Mouse (Mus musculus) heart, embryonic 11.5 days (tissue): ENCODE measurements around the gene Bean1. TPM values are rescaled to one million over a fixed set of nuclear protein-coding genes. Genes with fewer than 3 reads are reported as not detected.
"Not testable (repeated sequence)": the region's sequence is repeated elsewhere in the genome, so short reads cannot be mapped to it uniquely, and the experiment has no call there.

Source experiments
- ATAC-seq: fragments of 200-750 bp; cut with Nextera tagmentation; replicated peaks from 2 replicates; pipeline ENCODE4 v1.8.0; 2017; ENCODE audit warnings: moderate library complexity; ENCODE audit not compliant: insufficient number of reproducible peaks, low FRiP score, low TSS enrichment
- H3K27ac ChIP-seq: fragments of 300-500 bp; sonication (generic); 2 replicates; pipeline ENCODE4 v1.5.1; 2014; ENCODE audit warnings: mild to moderate bottlenecking, low read depth, low read length
- H3K27me3 ChIP-seq: fragments of 300-500 bp; sonication (generic); 2 replicates; pipeline ENCODE4 v1.6.1; 2014; ENCODE audit warnings: mild to moderate bottlenecking, low read length, mixed read lengths; ENCODE audit not compliant: control insufficient read depth, insufficient read depth
- H3K36me3 ChIP-seq: fragments of 300-500 bp; sonication (generic); 2 replicates; pipeline ENCODE4 v1.6.1; 2014; ENCODE audit warnings: mild to moderate bottlenecking, low read length, moderate library complexity, mixed read lengths; ENCODE audit not compliant: control insufficient read depth, insufficient read depth
- H3K4me1 ChIP-seq: fragments of 300-500 bp; sonication (generic); 2 replicates; pipeline ENCODE4 v1.6.1; 2014; ENCODE audit warnings: low read length; ENCODE audit not compliant: control insufficient read depth, insufficient read depth
- H3K4me2 ChIP-seq: fragments of 300-500 bp; sonication (generic); 2 replicates; pipeline ENCODE4 v1.6.1; 2014; ENCODE audit warnings: mild to moderate bottlenecking, moderate library complexity
- H3K4me3 ChIP-seq: fragments of 300-500 bp; sonication (generic); 2 replicates; pipeline ENCODE4 v1.5.1; 2014; ENCODE audit warnings: low read depth, low read length
- H3K9ac ChIP-seq: fragments of 300-500 bp; sonication (generic); 2 replicates; pipeline ENCODE4 v1.6.1; 2014; ENCODE audit warnings: mild to moderate bottlenecking, low read depth, low read length, moderate library complexity
- H3K9me3 ChIP-seq: fragments of 300-500 bp; sonication (generic); replicated peaks from 2 replicates; pipeline ENCODE4 v1.6.1; 2016; ENCODE audit warnings: low read length; ENCODE audit not compliant: control insufficient read depth
- WGBS: fragments of 180-500 bp; shearing (Covaris S2); extraction: QIAGEN DNeasy Blood & Tissue Kit; methylation state at CpG from one replicate; pipeline ENCODE4 v1.1.7; 2014; ENCODE audit not compliant: insufficient replicate concordance; 5-methylcytosine and 5-hydroxymethylcytosine counted together
- polyA plus RNA-seq: library from polyadenylated mRNA; unstranded; fragments of >200 nt; fragmentation: Nextera tagmentation; extraction: Ambion mirVana; gene quantifications from 2 replicates; pipeline ENCODE4 v1.2.1, GENCODE M21; 2014

Gene Bean1
- polyA plus RNA-seq, 1 experiment from 2014 or later, result 0.16 TPM

DNA sequence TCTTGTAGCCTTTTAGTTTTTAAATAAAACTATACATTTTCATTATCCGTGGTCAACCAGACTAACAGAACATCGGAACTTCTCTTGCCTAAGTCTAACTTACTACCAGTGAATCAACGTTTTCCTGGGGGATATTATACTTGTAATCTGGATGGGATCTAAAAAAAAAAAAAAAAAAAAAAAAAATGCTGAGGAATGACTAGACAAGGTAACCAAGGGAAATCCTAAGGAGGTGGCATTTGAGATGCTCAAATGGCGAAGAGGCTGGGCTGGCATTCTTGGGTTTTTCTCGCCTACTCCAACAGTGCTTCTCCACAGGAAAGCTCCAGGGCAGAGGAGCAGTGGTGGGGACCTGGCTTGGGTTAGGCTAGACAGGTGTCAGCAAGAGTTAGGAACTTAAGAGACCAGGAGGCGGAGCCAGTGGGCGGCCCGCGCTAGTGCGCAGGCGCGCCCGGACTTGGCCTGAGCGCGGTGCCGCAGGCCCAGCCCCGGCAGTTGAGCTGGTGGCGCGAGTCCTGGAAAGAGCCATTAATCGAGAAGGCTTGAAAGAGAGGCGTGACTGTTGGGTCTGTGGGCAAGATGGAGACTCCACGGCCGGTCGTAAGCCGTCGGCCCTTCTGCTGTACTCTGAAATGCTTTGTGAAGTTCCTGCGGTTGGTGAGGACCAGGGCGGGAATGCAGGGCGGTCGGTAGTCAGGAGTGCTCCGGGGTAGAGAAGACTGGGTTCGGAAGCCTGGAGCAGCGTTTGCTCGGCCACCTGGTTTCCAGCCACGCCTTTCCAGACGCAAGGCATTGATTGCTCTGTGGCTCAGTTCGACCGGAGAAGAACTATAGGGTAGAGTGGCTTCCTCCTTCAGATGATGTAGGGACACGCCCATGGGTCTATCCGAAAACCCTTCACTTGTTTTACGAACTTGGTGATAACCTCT, 80.5 kb downstream of the Bean1 start, which contains the start of gene Cklf:
TSS of gene Cklf (plus strand) at position 423 of the 929 bp plus-strand sequence.
- Histone ChIP-seq H3K27me3 (no peaks in the 10 kb centered on the region), H3K27ac (peak within 1 kb of the TSS; percentile 71; the same call in 1 of the 2 replicates), H3K4me1 (0 out of 2 replicates have a peak, but pooled peaks cover 7% of the 10 kb centered on the region), H3K4me3 (peak within 1 kb of the TSS; percentile 65), H3K4me2 (peak within 1 kb of the TSS; percentile 72), H3K36me3 (no peaks in the 10 kb centered on the region), H3K9ac (peak within 1 kb of the TSS; percentile 78), H3K9me3 (no peaks in the 10 kb centered on the region)
- WGBS, result 3% methylated on average over 41 of the region's 41 CpGs
- ATAC-seq, result peak; percentile 89

DNA sequence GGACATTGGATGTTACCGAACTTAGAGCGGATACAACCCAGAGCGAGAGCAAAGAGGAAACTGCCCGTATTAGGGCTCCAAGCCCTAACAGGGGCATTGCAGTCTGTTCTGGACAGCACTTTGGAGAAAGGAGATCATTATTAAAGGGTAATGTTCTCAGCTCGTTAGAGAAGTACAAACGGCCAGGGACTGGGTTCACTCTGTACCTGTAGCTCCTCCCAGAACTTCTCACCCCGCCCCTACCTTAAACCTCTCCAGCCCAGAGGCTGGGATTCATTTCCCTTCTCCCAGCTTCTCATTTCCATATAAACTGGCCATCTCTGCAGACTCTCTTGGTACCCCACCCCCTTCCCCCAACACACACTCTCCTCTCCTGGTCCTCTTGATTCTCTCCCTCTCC, 81.2 kb downstream of the Bean1 start:
- WGBS, result 1% methylated on average over 7 of the region's 7 CpGs
- peak overlapping the region; percentile 72 for H3K4me2 ChIP-seq
- H3K4me1 ChIP-seq, result 0 out of 2 replicates have a peak, but pooled peaks cover 7% of the 10 kb centered on the region
- H3K36me3 ChIP-seq, result no peaks in the 10 kb centered on the region
- no peaks in the 10 kb centered on the region for H3K9me3 ChIP-seq
- H3K27ac ChIP-seq, result no peak overlapping the region
- peak overlapping the region; percentile 65 for H3K4me3 ChIP-seq
- H3K9ac ChIP-seq, result peak overlapping the region; percentile 78
- no peaks in the 10 kb centered on the region for H3K27me3 ChIP-seq
- peak; percentile 35 for ATAC-seq

DNA sequence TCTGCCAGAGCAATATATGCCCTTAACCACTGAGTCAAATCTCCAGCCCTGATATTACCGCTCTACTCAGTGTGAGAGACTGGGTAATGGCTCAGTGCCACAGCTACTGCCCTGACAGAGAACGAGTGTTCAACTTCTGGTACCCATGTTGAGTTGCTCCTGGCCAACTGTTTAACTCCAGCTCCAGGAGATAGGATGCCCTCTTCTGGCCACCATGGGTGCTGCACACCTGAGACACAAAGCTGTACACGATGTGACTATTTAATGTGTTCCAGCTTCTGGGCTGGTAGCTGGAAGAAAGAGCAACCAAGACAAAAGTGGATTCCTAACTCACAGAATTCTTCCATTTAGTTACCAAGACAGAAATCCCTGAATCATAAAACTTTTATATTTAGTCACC, 82.8 kb downstream of the Bean1 start:
- no peak overlapping the region for H3K4me2 ChIP-seq
- peaks cover 2% of the 10 kb centered on the region; the same call in 1 of the 2 replicates for H3K36me3 ChIP-seq
- no peaks in the 10 kb centered on the region for H3K27me3 ChIP-seq
- H3K4me3 ChIP-seq, result no peak overlapping the region
- H3K4me1 ChIP-seq, result 0 out of 2 replicates have a peak, but pooled peaks cover 2% of the 10 kb centered on the region
- WGBS, result 90% methylated on average over 3 of the region's 3 CpGs
- no peak overlapping the region for H3K9ac ChIP-seq
- no peaks in the 10 kb centered on the region for H3K9me3 ChIP-seq
- no peak for ATAC-seq
- H3K27ac ChIP-seq, result no peak overlapping the region

DNA sequence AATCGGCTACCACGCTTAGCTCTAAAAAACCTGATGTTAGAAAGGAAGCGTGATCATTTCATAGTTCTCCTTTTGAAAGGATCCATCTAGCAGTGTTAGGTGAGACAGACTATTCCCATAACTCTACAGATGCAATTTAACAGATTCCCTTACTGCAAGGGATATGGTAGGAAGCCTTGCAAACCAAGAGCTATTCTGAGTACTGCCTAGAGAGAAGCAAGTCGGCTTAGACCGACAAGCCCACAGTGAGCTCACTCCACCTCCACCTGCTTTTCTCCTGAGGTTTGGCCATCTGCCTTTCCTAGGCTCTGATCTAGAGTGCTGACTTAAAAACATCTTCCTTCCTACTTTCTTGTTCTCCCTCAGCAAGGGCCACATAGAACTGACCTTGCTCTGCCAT, 91.6 kb downstream of the Bean1 start:
- not testable (repeated sequence) for H3K27ac ChIP-seq, H3K9me3 ChIP-seq, H3K36me3 ChIP-seq, H3K27me3 ChIP-seq, H3K4me2 ChIP-seq, ATAC-seq, H3K9ac ChIP-seq, H3K4me1 ChIP-seq, H3K4me3 ChIP-seq
- 94% methylated on average over 5 of the region's 5 CpGs for WGBS

DNA sequence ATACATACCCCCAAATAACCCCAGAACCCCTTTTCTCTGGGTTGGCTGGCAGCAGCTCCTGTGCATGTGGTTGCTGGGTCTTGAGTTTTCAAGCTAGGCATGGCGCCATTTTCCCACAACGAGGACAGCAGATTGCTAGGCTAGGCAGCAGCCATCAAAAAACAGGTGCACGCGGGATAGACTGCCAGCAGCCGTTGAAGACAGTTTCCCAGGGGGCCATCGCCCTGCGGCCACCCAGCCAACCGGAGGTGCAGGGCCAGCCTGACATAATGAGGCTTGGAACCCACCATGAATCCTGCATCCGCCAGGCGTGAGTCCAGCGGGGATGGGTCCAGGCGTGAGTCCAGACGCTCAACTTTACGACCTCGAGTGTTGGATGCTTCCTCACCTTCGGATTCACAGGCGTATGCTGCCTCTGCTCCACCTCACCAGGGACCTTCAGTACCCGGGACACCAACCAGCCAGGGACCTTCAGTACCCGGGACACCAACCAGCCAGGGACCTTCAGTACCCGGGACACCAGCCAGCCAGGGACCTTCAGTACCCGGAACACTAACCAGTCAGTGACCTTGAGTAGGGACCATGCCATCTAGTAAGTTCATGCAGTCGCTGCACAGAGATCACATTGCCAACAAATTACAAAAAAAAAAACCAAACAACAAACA, 94.2 kb downstream of the Bean1 start:
- not testable (repeated sequence) for H3K4me2 ChIP-seq, ATAC-seq
- WGBS, result 91% methylated on average over 22 of the region's 22 CpGs

DNA sequence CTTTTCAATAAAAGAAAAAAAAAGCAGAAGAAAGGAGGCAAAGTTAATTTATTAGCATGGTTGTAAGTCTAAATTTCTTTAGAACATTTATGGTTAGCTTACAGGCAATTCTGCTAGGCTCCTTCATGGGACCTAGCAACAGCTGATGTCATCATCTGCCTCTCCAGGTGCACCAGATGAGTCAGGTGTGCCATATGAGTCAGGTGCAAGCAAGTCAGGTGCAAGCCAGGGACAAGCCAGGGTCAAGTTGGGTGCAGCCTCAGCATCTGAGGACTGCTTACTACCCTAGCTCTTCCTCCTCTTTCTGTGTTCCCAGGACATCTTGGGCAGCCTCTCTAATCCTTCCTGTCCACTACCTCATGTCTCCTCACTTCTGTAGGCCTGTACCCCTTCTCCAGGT, 98.1 kb downstream of the Bean1 start:
- no peak overlapping the region for H3K27ac ChIP-seq
- no peak overlapping the region for H3K4me3 ChIP-seq
- no peak for ATAC-seq
- no peaks in the 10 kb centered on the region for H3K27me3 ChIP-seq
- peaks cover 4% of the 10 kb centered on the region; the same call in 1 of the 2 replicates for H3K36me3 ChIP-seq
- H3K4me2 ChIP-seq, result no peak overlapping the region
- H3K9ac ChIP-seq, result no peak overlapping the region
- no peaks in the 10 kb centered on the region for H3K4me1 ChIP-seq
- no peaks in the 10 kb centered on the region for H3K9me3 ChIP-seq

More for the DNA sequence above, 94.2 kb downstream of the Bean1 start:
- not testable (repeated sequence) for H3K27me3 ChIP-seq, H3K27ac ChIP-seq, H3K9me3 ChIP-seq, H3K4me1 ChIP-seq, H3K36me3 ChIP-seq, H3K9ac ChIP-seq, H3K4me3 ChIP-seq

Other genes starting within 250 kb of the Bean1 start
- 42.6 and 46.0 TPM in 2 replicates for gene Cdh5, start 68.8 kb upstream of the Bean1 start, polyA plus RNA-seq
- gene Tk2, start 78.1 kb downstream of the Bean1 start, polyA plus RNA-seq, result 11.9 and 14.1 TPM in 2 replicates
- gene Cklf, start 80.4 kb downstream of the Bean1 start, polyA plus RNA-seq, result 27.0 and 30.0 TPM in 2 replicates
- gene Cmtm2a, start 122.7 kb downstream of the Bean1 start, polyA plus RNA-seq, result not detected in 2 replicates
- not detected in 2 replicates for gene Gm45711, start 139.6 kb downstream of the Bean1 start, polyA plus RNA-seq
- gene Cmtm1, start 139.7 kb downstream of the Bean1 start, polyA plus RNA-seq, result not detected in 2 replicates
- gene Gm11020, start 151.1 kb downstream of the Bean1 start, polyA plus RNA-seq, result not detected in 2 replicates
- not detected in 2 replicates for gene Cmtm2b, start 151.8 kb downstream of the Bean1 start, polyA plus RNA-seq
- 106 and 112 TPM in 2 replicates for gene Cmtm3, start 169.0 kb downstream of the Bean1 start, polyA plus RNA-seq
- 1.9 and 2.2 TPM in 2 replicates for gene Cmtm4, start 225.4 kb downstream of the Bean1 start, polyA plus RNA-seq